Mouse (Mus musculus): ENCODE results near the gene Krtap17-1.

- TF ChIP-seq CTCF (IDR thresholded peaks at IDR 0.05; ENCODE audit: insufficient read depth, low read length) (no peak), POLR2A (IDR thresholded peaks at IDR 0.05; ENCODE audit: borderline replicate concordance, extremely low read depth, low read depth, low read length) (no peak)
Observed at GRCm38 (mm10) chr11:100041454-100041853, 47.7 kb upstream of the Krtap17-1 start, which contains the start of gene Krt34.

Measured in lung, adult 2 months (tissue).